Mouse (Mus musculus) C2C12 (cell line): ENCODE data around the gene 0610040J01Rik.

Source experiments
- CTCF ChIP-seq: IDR thresholded peaks from one replicate; pipeline ENCODE4 v1.5.1; 2011; ENCODE audit not compliant: control insufficient read depth, insufficient read depth, insufficient read length
- FOSL1 ChIP-seq: IDR thresholded peaks from one replicate; pipeline ENCODE4 v1.8.0; 2011; ENCODE audit warnings: mild to moderate bottlenecking, low read length; ENCODE audit not compliant: poor library complexity, insufficient read depth, severe bottlenecking
- MAX ChIP-seq: IDR thresholded peaks from one replicate; pipeline ENCODE4 v1.6.1; 2011; ENCODE audit warnings: mild to moderate bottlenecking, control low read depth
- USF1 ChIP-seq: IDR thresholded peaks from one replicate; pipeline ENCODE4 v1.6.1; 2011; ENCODE audit warnings: low read depth, mild to moderate bottlenecking, control low read depth, moderate library complexity

- TF ChIP-seq CTCF (no peak), FOSL1 (no peak), USF1 (no peak), MAX (no peak)
Measured at GRCm38 (mm10) chr5:63827006-63827405, 14.8 kb downstream of the 0610040J01Rik start.
